Mouse (Mus musculus): ENCODE data around the gene Dnah5.

Gene Dnah5

DNA sequence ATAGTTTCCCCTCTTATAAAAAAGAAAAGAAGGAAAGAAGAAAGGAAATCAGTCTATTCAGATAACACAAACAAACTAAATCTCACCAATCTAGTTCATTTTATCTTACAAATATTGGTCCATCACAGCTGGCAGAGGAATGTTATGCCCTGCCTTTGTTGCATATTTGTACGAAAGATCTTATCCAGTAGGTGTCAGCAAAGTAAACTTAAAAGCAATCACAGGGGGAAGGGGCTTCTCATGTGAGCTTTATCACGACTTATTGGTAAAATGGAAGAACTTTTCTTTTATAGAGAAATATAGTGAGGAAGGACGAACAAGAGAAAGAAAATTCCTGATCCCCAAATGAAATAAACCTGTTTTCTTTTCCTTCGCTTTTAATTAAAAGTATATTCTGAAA is 299.3 kb downstream of the Dnah5 start:
- no peak for DNase-seq

DNA sequence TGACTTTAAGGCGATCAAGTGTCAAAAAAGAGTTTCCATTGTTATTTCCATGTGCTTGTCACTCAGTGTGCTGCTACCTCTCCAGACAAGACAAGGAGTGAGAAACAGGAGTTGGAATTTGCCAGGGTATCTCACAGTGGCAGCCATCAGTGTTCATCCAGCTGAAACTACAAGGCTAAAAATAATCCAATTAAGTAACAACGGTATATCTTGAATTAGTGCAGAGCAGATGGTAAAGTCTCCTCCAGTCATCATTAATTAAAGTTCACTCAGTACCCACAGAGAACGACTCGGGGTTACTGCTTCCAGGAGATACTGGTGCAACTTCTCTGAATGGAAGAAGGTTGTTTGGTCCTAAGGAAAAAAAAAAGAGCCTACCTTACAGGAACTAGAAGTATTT is 311.6 kb downstream of the Dnah5 start:
- no peak for DNase-seq
